Mouse (Mus musculus) C2C12 (cell line): ENCODE measurements around the gene Sarm1.

ENCODE experiments used
- CEBPB ChIP-seq: IDR thresholded peaks from one replicate; pipeline ENCODE4 v1.6.1; 2011; ENCODE audit warnings: low read depth, mild to moderate bottlenecking, control low read depth, moderate library complexity
- CTCF ChIP-seq: IDR thresholded peaks from one replicate; pipeline ENCODE4 v1.5.1; 2011; ENCODE audit not compliant: control insufficient read depth, insufficient read depth, insufficient read length
- MAX ChIP-seq: IDR thresholded peaks from one replicate; pipeline ENCODE4 v1.6.1; 2011; ENCODE audit warnings: mild to moderate bottlenecking, control low read depth
- MYOG ChIP-seq: IDR thresholded peaks from one replicate; pipeline ENCODE4 v1.6.1; 2011; ENCODE audit not compliant: control insufficient read depth, insufficient read length; ENCODE audit errors: extremely low read depth
- USF1 ChIP-seq: IDR thresholded peaks from one replicate; pipeline ENCODE4 v1.6.1; 2011; ENCODE audit warnings: low read depth, mild to moderate bottlenecking, control low read depth, moderate library complexity

GRCm38 (mm10) chr11:78461894-78462293 lies 35.7 kb downstream of the Sarm1 start:
- TF ChIP-seq CTCF: no peak
- TF ChIP-seq USF1: no peak
- no peak for TF ChIP-seq MAX
- no peak for TF ChIP-seq MYOG
- TF ChIP-seq CEBPB: no peak
